ENCODE assay signal across 8 mouse cellular contexts in the genomic region with DNA sequence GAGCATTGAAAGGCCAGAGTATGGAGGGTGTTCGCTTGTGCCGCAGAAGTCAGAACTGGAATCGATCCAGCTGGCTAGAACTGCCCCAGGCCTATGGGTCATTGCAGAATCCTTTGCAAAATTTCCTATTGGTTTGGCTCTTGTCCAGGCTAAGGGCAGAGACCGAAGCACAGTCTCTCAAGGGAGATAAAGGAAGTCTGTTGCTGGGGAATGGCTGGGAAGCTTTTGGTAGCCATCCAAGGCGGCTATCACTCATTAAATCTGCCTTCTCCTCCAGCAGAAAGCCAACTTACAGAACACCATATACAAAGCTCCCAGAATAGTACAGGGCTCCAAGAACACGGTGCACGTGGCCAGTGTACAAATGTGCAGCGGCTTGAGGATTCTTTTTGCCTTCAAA. TPM values are rescaled to one million over a fixed set of nuclear protein-coding genes. Genes with fewer than 3 reads are reported as not detected.
DNase-seq lines count a peak whose midpoint lies in the region; ATAC-seq and TF ChIP-seq lines count a peak whose summit lies in the region.

No protein-coding gene starts in this region.

- H3K36me3 ChIP-seq in hindbrain, embryonic 13.5 days, result no peaks in the 10 kb centered on the region
- no peaks in the 10 kb centered on the region for H3K36me3 ChIP-seq in hindbrain, embryonic 11.5 days (ENCODE audit: control insufficient read depth, insufficient read depth, low read length)
- no peaks in the 10 kb centered on the region for H3K36me3 ChIP-seq in kidney, adult 2 months (ENCODE audit: control insufficient read depth, insufficient read depth, low read length)

- 0 out of 2 replicates have a peak, but pooled peaks cover 4% of the 10 kb centered on the region for H3K27me3 ChIP-seq in hindbrain, embryonic 13.5 days
- no peaks in the 10 kb centered on the region for H3K27me3 ChIP-seq in hindbrain, embryonic 11.5 days (ENCODE audit: control insufficient read depth, insufficient read depth, low read length)
- no peaks in the 10 kb centered on the region for H3K27me3 ChIP-seq in kidney, adult 2 months (replicated peaks; ENCODE audit: control insufficient read depth, insufficient read depth, low read length)

- WGBS in hindbrain, embryonic 13.5 days, result 53% methylated on average over 8 of the region's 8 CpGs
- 79% methylated on average over 8 of the region's 8 CpGs for WGBS in hindbrain, embryonic 11.5 days
- 18% methylated on average over 8 of the region's 8 CpGs for WGBS in kidney, adult 2 months

- H3K4me3 ChIP-seq in hindbrain, embryonic 13.5 days, result no peak overlapping the region
- H3K4me3 ChIP-seq in hindbrain, embryonic 11.5 days (ENCODE audit: low read depth, low read length), result no peak overlapping the region
- no peak overlapping the region for H3K4me3 ChIP-seq in kidney, adult 2 months (ENCODE audit: insufficient read depth, low read depth, low read length)

- peak overlapping the region; percentile 53; the same call in 1 of the 2 replicates for H3K4me2 ChIP-seq in hindbrain, embryonic 13.5 days
- H3K4me2 ChIP-seq in hindbrain, embryonic 11.5 days (replicated peaks; ENCODE audit: low read depth, low read length), result no peak overlapping the region

- ATAC-seq in hindbrain, embryonic 13.5 days (ENCODE audit: low FRiP score), result no peak
- ATAC-seq in hindbrain, embryonic 11.5 days (ENCODE audit: low FRiP score), result no peak
- 0 out of 2 replicates have a peak, but pooled peaks have one; percentile 5 for ATAC-seq in granulocyte monocyte progenitor cell, adult 5-6 weeks (replicated peaks; ENCODE audit: poor library complexity, severe bottlenecking)

- H3K9me3 ChIP-seq in hindbrain, embryonic 13.5 days, result no peaks in the 10 kb centered on the region
- H3K9me3 ChIP-seq in hindbrain, embryonic 11.5 days (ENCODE audit: control insufficient read depth, low read length), result no peaks in the 10 kb centered on the region

- H3K4me1 ChIP-seq in hindbrain, embryonic 13.5 days (replicated peaks), result peaks cover 29% of the 10 kb centered on the region
- peaks cover 3% of the 10 kb centered on the region; the same call in 1 of the 2 replicates for H3K4me1 ChIP-seq in hindbrain, embryonic 11.5 days (replicated peaks; ENCODE audit: control insufficient read depth, insufficient read depth, low read length)
- H3K4me1 ChIP-seq in kidney, adult 2 months (ENCODE audit: control insufficient read depth, insufficient read depth, low read length), result peaks cover 22% of the 10 kb centered on the region

- TF ChIP-seq POLR2A in kidney, adult 2 months (IDR thresholded peaks at IDR 0.05; ENCODE audit: low read depth, low read length), result no peak

- DNase-seq in hindbrain, embryonic 11.5 days (ENCODE audit: low spot score), result no peak
- peak; percentile 73 for DNase-seq in brain, adult 2 months (ENCODE audit: low read depth, low spot score)
- DNase-seq in kidney, adult 2 months, result peak; percentile 95
- peak; percentile 54 to 77 for DNase-seq in lung, adult 18-20 months
- DNase-seq in skeletal muscle tissue, adult 2 months (ENCODE audit: low read depth, low spot score), result peak; percentile 83
- no peak for DNase-seq in embryo, embryonic 11 days

- no peak overlapping the region for H3K9ac ChIP-seq in hindbrain, embryonic 13.5 days
- no peak overlapping the region for H3K9ac ChIP-seq in hindbrain, embryonic 11.5 days (ENCODE audit: low read depth, low read length)

- H3K27ac ChIP-seq in hindbrain, embryonic 13.5 days, result peak overlapping the region; percentile 76
- no peak overlapping the region for H3K27ac ChIP-seq in hindbrain, embryonic 11.5 days (ENCODE audit: low read depth, low read length)
- peak overlapping the region; percentile 24; the same call in 1 of the 2 replicates for H3K27ac ChIP-seq in kidney, adult 2 months (ENCODE audit: insufficient read depth, low read depth, low read length)

- no peak for TF ChIP-seq CTCF in kidney, adult 2 months (conservative IDR thresholded peaks at IDR 0.05; ENCODE audit: insufficient read depth, insufficient read length, low read depth, low read length)

RNA-seq across cellular contexts. Expression of gene Tnrc6b, which starts 4.0 kb away (rescaled TPM):
- 42.6 and 45.2 TPM in 2 replicates for polyA plus RNA-seq in hindbrain, embryonic 13.5 days (2015; fragmentation: Nextera tagmentation; extraction: Ambion mirVana)
- 20.1 and 24.9 TPM in 2 replicates for polyA plus RNA-seq in hindbrain, embryonic 11.5 days (2014; fragmentation: Nextera tagmentation; extraction: Ambion mirVana)
- 48.8 and 59.3 TPM in 2 replicates for total RNA-seq in granulocyte monocyte progenitor cell, adult 5-6 weeks (2014; fragmentation: Nextera tagmentation)
- total RNA-seq in granulocyte monocyte progenitor cell, adult 5-6 weeks (2017), result 20.0 and 26.6 TPM in 2 replicates
- 12.1 and 14.2 TPM in 2 replicates for polyA plus RNA-seq in kidney, adult 2 months (2012; rRNA removed)

RNA-seq across cellular contexts. Expression of gene Fam83f, which starts 35.4 kb away (rescaled TPM):
- polyA plus RNA-seq in hindbrain, embryonic 13.5 days (2015; fragmentation: Nextera tagmentation; extraction: Ambion mirVana), result 0.12 and 0.14 TPM in 2 replicates
- polyA plus RNA-seq in hindbrain, embryonic 11.5 days (2014; fragmentation: Nextera tagmentation; extraction: Ambion mirVana), result 0.11 TPM in 2 replicates
- 0.30 and 1.0 TPM in 2 replicates for total RNA-seq in granulocyte monocyte progenitor cell, adult 5-6 weeks (2014; fragmentation: Nextera tagmentation)
- total RNA-seq in granulocyte monocyte progenitor cell, adult 5-6 weeks (2017), result not detected in 2 replicates
- polyA plus RNA-seq in kidney, adult 2 months (2012; rRNA removed), result 2.8 and 3.1 TPM in 2 replicates

Comparison
In these comparisons a context has a peak if more than half of its experiments do, and no peak if none do; other contexts are left out.
1. DNase-seq: peak in brain, adult 2 months (single experiment), kidney, adult 2 months (single experiment), lung, adult 18-20 months (2 of 2) and skeletal muscle tissue, adult 2 months (single experiment); none in hindbrain, embryonic 11.5 days (single experiment) and embryo, embryonic 11 days (single experiment).